Mouse (Mus musculus) thymus, postnatal 14 days (tissue): ENCODE measurements around the gene Erbb4.

Experiments
- DNase-seq: peaks from one replicate; pipeline ENCODE4 v3.0.0; 2021

Gene Erbb4

DNA sequence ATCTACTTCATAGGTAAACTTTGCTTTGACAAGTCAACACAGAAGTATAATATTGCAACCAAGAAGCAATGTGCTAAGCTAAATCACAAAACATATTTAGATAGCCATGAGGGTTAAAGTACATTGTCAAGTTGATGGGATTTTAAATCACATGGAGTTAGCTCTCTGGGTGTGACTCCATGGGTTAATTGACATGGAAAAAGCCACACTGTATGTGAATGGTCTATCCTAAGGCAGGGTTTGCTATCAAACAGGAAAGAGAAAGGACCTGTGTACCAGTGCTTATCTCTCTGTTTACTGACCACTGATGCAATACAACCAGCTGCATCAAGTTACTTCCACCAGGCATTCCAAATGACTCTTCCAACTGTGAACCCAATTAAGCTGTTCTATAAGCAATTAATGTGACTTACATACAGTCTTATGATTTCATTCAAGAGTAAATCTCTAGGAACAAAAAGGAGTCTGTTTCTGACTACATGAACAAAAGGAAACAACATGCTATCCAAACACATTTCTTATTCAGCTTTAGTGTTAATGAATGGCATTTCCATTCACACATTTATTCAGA is 641.4 kb downstream of the Erbb4 start:
- DNase-seq, result no peak

DNA sequence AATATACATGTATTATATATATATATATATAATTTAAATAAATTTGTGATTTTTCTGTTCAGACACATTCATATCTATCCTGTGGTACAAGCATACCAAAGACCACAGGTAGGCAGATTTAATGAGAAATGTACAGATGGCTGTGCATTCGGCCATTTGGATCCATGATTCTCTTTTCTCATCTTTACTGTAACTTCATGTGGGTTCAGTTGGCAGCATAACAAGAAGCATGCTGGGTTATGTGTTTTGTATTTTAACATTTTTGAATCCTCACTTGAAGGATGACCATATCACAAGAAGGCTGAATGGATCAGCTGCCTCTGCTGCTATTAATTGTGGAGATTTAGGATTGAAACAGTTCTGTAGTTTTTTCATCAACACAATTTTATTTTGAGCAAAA is 656.6 kb downstream of the Erbb4 start:
- DNase-seq, result no peak

DNA sequence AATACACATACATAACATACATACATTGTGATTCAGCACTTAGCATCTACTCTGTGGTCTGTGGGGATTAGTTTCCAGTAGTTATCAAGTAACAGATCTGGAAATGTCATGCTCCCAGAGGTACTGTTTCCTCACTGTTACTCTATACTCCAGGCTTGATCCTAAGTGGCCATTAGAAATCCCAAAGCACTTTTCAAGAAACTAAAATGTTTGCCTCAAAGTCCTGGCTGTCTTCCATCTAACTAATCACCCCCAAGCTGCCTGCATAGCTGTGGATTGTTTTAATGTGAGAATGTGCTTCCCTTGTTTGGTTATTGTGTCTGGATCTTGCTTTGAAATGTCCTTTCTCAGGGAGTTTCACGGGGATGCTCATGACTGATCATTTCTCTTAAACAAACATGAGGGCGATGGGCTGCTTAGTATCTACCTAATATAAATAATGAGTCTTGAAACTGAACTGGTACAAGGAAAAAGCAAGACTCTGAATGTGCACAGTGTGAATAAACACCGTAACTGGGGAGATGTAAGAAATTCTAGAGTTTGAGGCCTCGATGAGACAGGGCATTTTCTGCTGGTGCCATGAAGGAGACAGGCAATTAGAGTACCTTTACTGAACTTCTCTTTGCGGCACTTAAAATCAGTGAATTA is 683.4 kb downstream of the Erbb4 start:
- no peak for DNase-seq

DNA sequence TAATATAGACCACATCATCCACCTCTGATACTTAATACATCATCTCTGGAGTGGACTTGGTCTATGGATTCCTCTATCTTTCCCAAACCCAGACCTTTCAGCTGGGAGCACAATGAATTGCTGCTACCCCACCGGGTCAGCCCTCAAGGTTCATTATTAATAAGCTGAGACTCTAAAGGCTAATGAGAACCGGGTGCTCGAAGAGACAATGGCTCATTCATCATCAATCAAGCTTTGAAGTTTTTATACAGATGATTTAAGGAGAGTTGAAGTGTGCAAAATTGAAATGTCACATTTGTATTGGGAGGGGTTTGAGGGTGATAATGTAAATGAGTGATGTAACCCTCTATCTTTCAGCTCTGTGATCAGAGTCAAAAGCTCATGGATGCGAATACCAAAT is 706.7 kb downstream of the Erbb4 start:
- DNase-seq, result no peak

DNA sequence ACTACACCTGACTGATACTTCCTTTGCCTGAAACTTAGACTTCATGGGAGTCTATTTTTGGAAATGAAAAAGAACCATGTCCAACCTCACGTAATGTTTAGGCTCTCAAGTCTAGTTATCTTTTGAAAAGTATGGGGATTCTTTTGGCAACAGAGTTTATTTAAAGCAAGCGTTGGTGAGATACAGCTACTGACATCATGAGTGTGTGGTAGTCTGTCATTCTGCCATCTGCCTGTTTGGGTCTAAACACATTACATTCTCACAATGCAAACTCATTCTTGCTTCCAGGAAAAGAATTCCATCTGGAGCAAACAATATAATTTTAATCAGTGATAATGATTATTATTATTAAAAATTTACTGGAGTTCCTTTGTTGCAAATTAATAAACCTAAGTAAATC is 736.3 kb downstream of the Erbb4 start:
- DNase-seq, result no peak

DNA sequence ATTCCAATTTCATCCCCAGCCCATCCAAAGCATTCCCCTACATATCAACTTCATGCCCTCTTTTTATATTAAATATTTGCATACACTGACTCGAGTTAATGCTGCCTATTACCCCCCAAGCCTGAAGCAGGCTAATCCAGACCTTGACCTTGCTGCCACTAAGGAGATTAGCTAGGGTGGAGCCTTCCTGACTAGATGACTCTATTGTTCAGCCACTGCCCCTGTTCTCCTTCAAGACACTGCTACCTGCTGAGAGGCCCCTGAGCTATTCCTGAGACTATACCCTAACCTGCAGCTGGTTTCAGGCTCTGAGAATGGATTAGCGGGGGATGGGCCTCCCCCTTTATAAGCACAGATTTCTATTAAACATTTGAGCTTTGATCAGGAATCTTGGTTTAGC is 774.1 kb downstream of the Erbb4 start:
- DNase-seq, result no peak

DNA sequence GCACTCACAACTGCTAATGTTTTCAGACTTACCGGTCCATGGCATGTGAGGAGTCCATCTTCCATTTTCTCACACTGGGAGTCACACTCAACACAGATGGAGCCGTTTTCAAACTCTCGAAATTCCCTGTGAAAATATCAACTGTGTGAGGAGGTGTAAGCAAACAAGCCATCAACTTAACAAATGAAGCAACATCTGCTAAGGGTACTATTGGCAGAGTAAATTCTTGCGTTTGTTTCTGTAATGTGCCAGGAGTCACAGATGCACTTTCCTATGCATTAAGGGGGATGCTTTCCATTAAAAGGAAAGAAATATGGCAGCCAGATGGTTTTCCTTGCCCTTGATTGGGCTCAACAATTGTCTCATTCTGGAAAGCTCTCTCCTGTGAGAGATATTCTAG is 802.0 kb downstream of the Erbb4 start:
- DNase-seq, result no peak

DNA sequence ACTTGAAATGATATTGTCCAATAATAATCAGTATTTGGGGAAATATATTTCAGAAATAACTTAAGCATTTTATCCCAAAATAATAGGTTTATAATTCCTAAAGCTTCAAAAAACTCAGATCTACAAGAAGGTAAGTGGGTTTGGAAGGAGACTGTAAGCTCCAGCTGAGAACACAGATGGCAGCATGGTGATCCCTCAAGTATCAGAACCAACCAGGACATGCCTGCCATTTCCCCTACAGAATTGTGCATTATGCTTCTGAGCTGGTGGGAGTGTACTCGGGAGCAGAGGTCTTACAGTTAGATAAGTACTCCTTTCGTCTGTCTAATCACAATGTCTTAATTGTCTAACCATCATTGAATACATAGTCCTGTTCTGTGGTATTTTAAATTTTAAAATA is 823.4 kb downstream of the Erbb4 start:
- DNase-seq, result no peak

DNA sequence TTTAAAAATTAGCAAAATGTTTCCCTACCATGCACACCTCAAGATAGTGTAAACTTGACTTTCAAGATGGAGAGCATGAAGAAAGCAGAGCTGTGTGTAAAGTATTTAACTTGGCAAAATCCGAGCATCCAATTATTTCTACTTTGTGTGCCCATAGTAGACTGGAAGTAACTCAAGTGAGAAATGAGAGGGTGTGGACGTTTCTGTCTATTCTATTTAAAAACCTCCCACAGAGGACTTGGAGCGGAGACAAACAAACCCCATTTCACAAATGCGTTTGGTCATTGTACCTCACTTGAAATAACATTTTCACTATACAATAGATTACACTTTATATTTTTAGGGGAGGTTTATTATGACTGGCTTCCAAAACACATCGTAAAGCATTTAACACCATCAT is 832.0 kb downstream of the Erbb4 start:
- no peak for DNase-seq

DNA sequence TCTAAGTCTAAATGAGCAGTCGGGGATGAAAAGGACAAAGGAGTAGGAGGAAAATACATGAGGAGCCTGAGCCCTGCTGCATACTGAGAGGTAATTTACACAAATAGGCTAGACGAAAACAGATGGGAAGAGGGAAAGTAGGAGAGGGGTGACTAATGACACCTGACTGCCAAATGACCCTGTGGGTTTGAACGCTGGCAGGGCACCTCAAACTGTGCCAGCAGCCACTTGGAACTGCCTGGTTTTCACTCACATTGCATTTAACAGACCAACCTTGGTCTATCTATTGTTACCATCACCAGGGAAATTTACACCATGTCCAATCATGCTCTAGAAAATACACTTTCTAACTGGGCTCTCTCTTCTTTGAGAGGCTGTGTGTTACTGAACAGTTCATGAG is 929.3 kb downstream of the Erbb4 start:
- DNase-seq, result no peak

DNA sequence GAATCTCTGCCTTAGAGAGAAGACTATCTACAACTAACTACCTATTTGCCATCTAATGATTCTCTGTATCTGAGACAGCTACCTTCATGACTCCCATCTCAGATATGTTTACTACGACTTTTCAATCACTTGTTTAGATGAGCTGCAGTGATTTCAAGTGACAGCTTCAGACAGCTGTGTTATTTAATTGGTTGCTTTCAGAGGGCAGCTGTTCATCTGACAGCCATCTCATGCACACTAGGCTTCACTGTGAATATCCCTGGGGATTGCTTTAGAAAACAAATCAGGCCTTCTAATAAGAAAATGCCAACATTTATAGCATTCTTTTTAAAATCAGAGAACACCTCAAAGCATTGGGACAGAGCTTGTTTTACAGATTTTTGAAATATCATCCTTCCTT is 952.6 kb downstream of the Erbb4 start:
- DNase-seq, result no peak

DNA sequence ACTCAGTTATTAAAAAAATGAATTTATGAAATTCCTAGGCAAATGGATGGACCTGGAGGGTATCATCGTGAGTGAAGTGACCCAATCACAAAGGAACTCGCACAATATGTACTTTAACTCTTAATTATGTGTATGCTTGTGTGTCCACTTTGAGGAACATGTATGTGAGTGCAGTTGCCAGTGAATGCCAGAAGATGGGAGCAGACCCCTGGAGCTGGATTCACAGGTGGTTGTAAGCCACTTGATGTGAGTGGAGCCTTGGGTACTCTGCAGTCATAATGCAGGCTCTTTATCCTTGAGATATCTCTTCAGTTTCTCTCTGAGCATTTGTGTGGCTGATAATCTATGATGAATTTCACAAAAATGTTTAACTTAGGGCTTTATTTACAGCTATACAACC is 957.3 kb downstream of the Erbb4 start:
- DNase-seq, result no peak

DNA sequence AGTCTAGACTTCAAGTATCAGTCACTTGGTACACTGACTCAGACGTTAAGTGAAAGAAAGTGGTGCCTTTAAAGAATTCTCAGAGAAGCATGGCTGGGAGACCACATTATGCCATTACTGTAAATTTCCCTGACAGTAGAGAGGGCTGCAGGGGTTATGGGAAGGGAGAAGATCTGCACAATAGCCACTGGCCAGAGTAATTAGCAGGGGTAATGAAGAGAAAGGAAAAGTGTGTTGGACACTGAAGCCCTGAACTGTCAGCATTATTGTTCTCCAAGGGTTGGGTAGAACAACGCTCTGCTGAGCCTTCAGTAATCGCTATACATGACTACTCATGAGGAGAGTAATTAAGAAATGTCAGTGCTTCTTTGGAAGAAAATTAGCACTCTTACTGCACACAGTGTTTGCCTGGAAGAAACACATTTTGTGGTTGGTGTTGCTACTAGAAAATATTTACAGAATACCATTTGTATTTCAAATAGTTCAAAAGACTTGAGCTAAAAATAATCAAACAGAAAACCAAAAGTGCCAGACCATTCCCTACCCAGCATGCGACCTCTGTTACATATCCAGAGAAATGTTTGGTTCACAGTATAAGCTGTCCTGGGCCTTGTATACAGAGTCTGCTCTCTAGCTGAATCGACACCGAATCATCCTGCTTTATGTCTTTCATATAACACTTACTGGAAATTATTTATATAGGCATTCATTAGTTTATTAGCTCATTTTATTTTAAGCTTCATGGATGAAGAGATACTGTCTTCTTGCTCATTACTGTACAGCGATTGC is 965.1 kb downstream of the Erbb4 start:
- DNase-seq, result no peak

DNA sequence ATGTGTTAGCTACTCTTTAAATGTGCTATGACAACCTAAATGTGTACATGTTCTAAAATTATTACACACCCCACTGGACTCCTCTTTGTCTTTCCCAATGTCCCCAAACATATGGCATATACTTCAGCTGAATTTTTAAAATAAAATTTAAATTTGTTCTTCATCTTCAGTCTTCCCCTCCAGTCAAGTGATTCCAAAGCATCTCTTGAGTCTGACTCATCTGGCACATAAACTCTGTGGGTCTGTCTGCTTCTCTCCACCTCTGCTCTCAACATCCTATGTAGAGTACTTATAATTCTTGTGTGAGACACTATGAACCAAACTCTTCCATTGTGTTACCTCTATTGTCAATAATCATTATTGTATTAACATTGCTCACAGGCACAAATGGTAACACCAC is 972.9 kb downstream of the Erbb4 start:
- no peak for DNase-seq

DNA sequence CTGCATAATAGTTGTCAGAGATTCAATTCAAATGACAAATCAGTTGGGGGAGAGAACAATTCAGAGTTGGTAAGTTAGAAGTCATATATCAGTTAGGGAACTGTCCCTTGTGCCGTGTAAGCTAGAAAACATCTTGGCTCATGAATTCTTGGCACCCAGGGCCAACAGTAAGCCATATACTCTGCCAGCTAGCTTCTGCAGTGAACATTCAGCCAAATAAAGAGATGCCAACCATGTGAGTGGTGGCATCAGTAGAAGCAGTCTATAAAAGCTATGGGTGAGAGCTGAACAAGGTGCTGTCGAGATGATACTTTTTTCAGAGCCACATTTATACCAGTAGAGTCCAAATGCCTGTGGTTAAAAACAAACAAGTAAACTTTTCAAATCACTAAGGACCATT is 973.4 kb downstream of the Erbb4 start:
- no peak for DNase-seq

DNA sequence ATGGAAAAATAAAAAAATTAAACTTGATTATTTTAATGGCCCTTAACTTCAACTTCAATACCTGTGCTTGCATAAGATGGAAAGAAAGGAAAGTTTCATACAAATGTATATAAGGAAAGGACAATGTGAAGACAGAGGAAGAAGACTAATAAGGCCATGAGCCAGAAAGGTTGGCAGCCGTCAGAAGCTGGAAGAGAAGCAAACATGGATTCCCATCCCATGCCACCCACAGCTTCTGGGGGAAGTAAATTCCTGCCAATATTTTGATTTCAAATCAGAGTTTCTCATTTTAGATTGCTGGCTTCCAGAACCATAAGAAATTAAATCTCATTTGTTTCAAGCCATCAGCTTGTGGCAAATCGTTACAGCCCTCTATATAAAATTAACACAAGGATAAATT is 984.3 kb downstream of the Erbb4 start:
- no peak for DNase-seq

DNA sequence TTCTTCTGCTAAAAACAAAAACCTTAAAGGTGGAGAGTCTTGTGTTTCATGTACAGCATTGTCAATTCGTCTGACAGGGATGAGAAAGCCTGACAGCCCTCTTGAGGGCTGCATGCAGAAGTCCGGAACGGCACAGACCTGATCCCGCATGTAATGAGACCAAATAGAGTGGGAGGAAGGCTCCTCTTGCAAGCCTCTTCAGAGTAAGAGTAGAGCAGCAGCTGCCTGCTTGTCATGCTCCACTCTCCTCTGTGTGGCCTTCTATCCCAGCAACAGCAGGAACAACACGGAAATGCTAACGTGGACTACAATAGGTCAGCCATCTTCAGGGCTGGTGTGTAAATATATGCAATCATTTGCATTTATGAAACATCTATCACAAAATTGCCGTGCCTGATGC is 987.5 kb downstream of the Erbb4 start:
- no peak for DNase-seq

DNA sequence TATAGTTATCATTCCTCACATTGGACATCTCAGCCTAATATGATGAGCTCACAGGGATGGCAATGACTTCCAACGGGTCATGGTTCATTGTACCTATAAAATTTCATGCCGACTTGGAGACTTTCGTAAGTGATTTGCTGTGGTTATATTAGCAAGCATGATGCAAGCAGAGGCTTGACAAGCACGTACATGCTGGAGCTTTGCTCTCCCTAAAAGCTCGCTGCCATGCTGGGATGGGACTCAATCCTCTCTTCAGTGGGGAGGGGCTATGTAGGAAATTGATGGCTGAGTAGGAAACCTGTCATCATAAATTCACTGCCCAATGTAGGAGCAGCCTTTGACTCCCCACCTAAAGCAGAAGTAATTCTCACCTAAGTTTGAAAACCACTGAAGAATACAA is 992.1 kb downstream of the Erbb4 start:
- no peak for DNase-seq

DNA sequence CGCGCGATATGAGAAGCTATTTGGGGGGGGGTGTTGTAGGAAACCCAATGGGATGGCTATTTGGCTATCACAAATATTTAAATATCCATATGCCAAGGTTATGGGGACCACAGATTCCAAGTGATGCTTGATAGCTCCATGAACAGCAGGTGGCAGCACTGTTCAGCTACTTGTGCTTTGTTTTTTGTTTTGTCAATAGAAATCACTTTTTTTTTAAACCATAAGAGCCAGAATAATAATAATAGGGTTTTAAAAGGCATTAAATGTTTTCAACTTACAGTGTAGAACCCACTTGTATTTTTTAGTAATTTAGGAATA is 1001.4 kb downstream of the Erbb4 start:
- DNase-seq, result no peak

DNA sequence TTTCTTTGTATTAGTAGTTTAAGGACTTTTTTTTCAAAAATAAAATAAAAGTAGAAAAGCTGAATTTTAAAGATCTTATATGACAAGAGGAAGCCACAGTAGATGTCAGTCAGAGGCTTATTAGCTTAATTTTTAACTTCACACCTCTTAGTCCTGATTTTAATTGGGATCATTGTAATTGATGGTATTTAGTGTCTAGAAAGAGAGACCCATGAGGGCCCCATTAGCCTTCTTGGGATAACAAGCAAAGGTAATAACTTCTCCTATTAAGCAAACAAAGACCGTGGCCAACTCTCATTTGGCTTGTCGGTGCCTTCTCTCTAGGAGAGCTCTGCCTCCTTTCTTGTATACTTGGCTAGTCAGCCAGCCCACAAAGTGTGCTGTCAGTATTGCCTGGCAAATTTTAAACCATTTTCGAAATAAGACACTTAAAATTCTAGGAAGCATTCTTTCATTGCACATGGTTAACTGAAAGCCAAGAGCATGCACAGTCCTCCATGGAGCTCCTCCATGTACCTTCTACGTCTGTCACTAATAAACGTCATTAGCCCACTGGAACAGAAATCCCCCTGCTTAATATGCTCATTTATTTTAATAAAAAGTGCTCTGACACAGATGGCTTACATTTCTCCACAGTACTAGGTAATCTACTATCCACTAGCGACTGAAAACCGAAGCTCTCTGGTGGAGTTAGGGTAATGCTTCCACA is 1001.9 kb downstream of the Erbb4 start:
- no peak for DNase-seq

DNA sequence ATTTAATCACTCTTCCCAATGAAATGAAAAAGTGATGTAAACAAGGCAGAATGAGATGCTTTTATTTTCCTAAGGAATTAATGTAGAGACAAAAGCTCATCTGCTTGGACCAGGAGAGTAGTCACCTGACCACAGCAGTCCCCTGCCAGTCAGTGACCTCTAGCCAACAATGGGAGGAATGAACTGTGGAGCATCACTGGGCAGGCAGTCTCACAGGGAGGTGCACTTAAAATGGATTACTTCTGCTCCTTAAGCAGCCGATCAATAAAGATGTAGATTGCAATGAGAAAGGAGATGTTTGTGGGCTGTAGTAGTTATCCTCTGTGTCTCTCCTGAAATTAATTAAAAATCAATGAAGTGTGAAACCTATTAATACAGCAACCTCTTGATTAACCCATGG is 1018.2 kb downstream of the Erbb4 start:
- no peak for DNase-seq

DNA sequence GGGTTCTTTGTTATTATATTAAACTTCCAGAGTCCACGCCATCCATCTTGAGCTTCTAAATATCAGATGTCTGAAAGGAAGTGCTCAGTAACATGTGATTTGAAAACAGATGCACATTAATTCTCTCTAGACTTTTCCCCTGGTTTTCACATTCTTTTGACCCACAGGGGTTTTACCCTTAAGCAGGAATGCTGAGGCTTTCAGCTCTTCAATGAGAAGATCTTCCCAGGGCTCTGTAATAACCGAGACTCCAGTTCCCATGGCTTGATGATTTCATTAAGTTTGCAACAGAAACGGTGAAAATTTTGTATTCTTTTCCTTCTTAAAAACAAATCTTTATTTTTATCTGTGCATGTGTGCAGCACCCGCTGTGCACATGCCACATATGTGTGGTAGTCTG is 1051.4 kb downstream of the Erbb4 start:
- no peak for DNase-seq

DNA sequence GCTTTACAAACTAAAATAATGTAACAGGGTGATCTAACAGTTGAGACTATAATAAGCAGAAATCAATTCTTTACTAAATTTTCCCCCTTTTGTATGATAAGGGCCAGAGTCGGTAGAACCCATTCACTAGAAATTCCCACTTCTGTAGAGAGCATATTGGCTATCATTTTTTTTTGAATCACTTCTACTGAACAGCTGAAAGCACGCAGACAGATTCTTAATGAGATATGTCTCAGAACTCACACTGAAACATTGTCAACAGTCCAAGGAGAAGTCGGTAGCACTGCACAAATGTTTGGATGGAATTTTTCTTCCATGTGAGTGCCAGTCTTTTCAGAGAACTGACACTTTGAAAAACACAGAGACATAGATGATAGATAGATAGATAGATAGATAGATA is 1053.1 kb downstream of the Erbb4 start:
- DNase-seq, result no peak

DNA sequence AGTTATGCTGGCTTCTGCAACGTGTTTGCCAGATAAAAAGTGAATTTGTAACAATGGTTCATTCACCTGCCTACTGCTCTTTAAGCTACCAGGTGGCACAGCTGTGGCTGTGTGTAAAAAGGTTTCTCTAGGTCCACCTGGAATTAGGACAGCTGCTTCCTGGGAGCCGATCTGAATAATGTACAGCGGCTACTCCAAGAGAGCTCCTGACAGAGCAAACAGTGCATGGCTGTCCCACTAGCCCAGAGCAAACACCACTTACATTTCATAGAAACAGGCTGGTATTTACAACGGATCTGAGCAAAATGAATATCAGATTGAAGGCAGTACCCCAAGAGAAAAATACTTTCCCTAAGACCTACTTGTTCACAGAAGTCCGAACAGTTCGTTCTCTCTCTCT is 1058.0 kb downstream of the Erbb4 start:
- DNase-seq, result no peak
